Comparison of ENCODE assay signal across 26 mouse cellular contexts in the genomic region with DNA sequence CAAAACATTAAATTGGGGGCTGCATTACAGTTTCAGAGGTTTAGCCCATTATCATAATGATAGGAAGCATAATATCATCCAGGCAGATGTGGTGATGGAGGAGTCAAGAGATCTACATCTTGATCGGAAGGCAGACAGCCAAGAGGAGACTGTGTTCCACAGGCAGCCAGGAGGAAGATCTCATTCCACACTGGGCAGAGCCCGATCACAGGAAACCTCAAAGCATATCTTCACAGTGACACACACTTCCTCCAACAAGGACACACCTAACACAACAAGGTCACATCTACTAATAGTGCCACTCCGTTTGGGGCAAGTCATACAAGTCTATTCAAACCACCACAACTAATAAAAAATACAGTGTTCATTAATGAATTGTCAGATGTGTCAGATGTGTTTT.
"Had no signal": no experiment of that assay in that cellular context is flagged by ENCODE, and none has a peak within 500 bp of the region (broad histone marks: within the 10 kb centered on the region; RNA-seq: fewer than 3 reads in every experiment).

No protein-coding gene starts in this region.

- H3K27ac ChIP-seq: gastrocnemius, adult 2 months; heart, embryonic 10.5 days; hindbrain, embryonic 10.5 days; hindbrain, embryonic 12.5 days; hindbrain, embryonic 14.5 days; intestine, embryonic 15.5 days; layer of hippocampus, adult 2 months; limb, embryonic 10.5 days; limb, embryonic 12.5 days; liver, embryonic 14.5 days had no signal

- H3K4me1 ChIP-seq: heart, embryonic 10.5 days; heart, embryonic 12.5 days; hindbrain, embryonic 10.5 days; hindbrain, embryonic 12.5 days; intestine, embryonic 15.5 days; limb, embryonic 10.5 days; limb, embryonic 12.5 days had no signal

- H3K27me3 ChIP-seq: heart, embryonic 12.5 days; hindbrain, embryonic 12.5 days; intestine, embryonic 15.5 days; limb, embryonic 12.5 days had no signal

- DNase-seq: gastrocnemius, adult 2 months; gastrocnemius, postnatal 10 days; gastrocnemius, postnatal 25 days; heart, adult 18-20 months; heart, postnatal 10 days; heart, postnatal 4 days; kidney, adult 18-20 months; kidney, adult 8-10 months; kidney, postnatal 10 days; kidney, postnatal 25 days; kidney, postnatal 4 days; layer of hippocampus, postnatal 36 days; liver had no signal

- H3K36me3 ChIP-seq: heart, embryonic 10.5 days; heart, embryonic 12.5 days; hindbrain, embryonic 10.5 days; hindbrain, embryonic 12.5 days; intestine, embryonic 15.5 days; limb, embryonic 10.5 days; limb, embryonic 12.5 days had no signal

- H3K4me3 ChIP-seq: gastrocnemius, adult 2 months; heart, embryonic 10.5 days; heart, embryonic 12.5 days; hindbrain, embryonic 10.5 days; hindbrain, embryonic 12.5 days; intestine, embryonic 15.5 days; layer of hippocampus, adult 2 months; limb, embryonic 10.5 days; limb, embryonic 12.5 days had no signal

- ATAC-seq: hindbrain, embryonic 16.5 days; inflammation-experienced regulatory T-cells, adult 6 months; intestine, embryonic 15.5 days; intestine, postnatal 0 days had no signal
